Mouse (Mus musculus): ENCODE data around the gene Ccl7. TPM values are rescaled to one million over a fixed set of nuclear protein-coding genes. Genes with fewer than 3 reads are reported as not detected.

Ccl7 gene
- total RNA-seq, 2 experiments from 2014 or later, result 0.45 TPM; not detected in 1

- DNase-seq, result peak; percentile 81 to 91
Measured at GRCm38 (mm10) chr11:82035356-82035755, 10.2 kb upstream of the Ccl7 start, which contains the start of gene Ccl2. Ccl2 (plus strand) TSS chr11:82035571.

DNA sequence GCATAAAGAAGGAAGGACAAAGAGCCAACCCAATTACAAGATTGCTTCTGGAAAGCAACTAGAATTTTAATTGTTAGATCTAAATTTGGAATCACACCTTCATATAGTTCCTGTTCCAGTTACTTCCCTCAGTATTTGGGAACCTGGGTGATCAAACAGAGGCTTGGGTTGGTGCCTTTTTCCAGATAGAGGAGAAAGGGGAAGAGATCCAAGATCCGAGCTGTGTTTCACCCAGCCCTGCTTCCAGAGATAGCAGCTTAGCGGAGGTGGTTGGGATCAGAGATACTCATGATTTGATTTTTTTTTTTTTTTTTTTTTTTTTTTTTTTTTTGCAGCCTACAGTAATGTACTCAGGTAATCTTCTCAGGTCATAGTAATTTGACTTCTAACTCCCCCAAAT lies 9.7 kb upstream of the Ccl7 start:
- DNase-seq, result no peak

GRCm38 (mm10) chr11:82038535-82038934 lies 7.0 kb upstream of the Ccl7 start, which contains the start of gene Gm17268:
Gm17268 (minus strand) TSS chr11:82038562.
- peak in 1 of 2 experiments; percentile 35 for DNase-seq

- DNase-seq, result peak in 1 of 2 experiments; percentile 54
Measured at GRCm38 (mm10) chr11:82039132-82039660, 6.3 kb upstream of the Ccl7 start.

GRCm38 (mm10) chr11:82041671-82042080 lies 3.8 kb upstream of the Ccl7 start:
- DNase-seq, result peak in 1 of 2 experiments; percentile 46

DNA sequence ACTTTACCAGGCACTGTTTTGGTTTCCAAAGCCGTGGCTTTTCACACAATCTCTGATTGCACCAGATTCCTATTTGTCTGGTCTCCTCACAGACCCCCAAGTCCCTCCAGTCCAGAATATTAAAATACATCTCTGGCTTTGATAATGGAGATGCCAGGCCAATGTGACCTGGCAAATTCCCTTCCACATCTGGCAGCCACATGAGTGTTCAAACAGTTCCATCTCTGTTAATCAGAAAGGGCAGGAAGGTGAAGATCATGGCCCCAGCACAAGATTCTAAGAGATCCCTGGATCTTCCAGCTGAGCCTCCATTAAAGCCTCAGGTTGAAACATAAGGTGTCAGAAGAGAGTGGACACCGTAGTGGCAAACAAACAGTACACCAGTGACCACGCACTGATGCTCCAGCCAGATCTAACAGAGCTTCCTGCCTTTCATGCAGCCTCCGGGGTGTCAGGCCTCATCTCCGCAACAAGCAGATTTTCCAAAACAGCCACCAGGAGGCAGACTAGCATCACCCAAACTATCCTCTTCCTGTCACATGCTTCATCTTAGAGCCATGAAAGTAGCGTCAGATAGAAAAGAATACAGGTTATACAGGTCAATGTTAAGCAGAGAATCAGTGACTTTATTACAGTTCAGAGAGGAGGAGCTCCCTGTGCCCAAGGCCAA lies 2.4 kb downstream of the Ccl7 start:
- DNase-seq, result peak; percentile 72 to 74

DNA sequence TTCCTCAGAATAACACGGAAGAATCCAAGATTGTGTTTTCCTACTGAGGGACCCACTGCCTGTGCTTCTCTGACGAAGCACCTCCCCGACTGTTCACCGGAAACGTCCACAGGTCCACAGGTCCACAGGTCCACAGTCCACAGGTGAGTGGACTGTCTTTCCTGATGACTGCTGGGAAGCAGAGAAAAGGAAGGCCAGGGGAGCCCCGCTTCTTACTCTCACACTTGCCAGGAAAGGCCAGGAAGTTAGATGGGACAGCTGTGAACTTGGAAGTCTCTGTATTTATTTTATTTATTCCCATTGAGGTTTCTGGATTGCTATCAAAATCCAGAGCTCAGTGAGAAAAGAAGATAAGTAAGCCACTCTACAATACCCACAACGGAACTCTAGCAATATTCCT lies 8.3 kb downstream of the Ccl7 start:
- DNase-seq, result no peak

DNA sequence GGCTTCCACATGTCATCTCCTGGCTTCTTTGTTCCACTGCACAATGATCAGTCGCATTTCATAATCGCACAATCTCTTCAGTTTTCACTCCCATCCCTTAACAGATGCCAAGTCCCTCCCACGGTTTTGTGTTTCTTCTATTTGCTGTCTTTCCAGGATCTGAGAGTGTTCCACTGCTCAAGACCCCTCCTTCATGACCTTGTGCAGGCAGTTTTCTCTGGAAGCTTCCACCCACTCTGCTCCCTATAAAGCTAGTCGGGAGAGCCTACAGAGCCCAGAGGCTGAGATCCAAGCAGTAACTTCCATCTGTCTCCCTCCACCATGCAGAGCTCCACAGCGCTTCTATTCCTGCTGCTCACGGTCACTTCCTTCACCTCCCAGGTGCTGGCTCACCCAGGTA lies 12.1 kb downstream of the Ccl7 start, which contains the start of gene Ccl11:
Gene Ccl11 (plus strand): TSS at position 178 of the 400 bp plus-strand sequence.
- no peak for DNase-seq

- peak in 1 of 2 experiments; percentile 65 for DNase-seq
Measured at GRCm38 (mm10) chr11:82062226-82062625, 16.7 kb downstream of the Ccl7 start.

DNA sequence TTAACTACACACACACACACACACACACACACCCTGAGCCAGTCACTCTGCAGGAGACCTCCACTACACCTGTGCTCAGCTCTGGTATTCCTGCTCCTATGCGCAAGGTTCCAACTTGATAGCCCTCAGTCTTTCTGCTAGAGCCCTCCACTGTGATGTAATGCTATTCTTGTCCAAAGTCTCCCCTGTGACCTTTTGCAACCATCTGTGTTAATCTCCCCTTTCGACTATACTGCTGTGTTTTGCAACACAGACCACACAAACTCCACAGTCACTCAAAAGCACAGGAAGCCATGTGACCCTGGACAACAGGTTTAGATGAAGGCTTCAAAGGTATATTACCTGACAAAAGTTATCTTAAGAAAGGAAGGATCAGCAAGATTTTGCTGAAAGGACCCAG lies 17.9 kb downstream of the Ccl7 start:
- DNase-seq, result no peak

DNA sequence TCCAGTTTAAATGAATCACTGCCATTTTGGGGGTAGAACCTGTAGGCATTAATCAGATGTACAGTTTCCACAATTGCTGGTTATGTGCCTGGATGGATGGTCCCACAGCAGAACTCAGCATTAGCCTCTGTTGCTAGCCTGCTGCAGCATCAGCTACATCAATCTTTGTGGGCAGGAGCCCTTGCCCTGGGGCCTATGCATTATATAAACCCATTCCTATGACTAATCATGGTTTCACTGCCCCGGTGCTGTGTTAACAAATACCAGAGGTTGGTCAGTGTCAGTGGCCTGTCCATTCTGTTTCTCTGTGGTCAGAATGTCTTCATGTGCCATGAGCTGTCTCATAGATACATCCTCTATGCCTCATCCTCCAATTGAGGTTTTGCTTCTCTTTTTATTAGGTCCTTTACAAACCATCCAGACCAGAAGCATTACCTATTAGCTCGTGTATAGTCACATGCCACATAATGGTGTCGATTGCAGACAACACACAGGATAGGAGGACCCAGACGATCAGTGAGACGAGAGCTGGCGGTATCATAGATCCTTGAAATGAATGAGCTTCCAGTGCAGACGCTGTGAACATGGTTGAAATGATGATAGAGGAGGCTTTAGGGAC lies 21.6 kb downstream of the Ccl7 start:
- no peak for DNase-seq

DNA sequence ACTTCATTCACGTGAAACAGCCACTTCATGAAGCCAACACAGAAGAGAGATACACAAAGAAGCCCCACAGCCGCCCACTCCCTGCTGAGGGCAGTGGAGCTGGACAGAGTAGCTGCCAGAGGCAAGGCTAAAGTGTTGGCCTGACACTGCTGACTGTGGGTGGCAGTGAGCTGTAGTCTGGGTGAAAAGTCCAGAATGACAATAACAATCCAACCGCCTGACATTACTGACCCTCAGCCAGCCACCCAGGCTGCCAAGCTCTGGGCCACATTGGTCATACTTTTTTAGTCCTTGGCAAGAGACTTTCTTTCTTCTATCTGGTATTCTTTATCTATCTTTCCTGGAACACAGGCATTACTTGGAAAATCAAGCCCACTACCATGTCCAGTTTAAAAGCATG lies 25.6 kb downstream of the Ccl7 start:
- DNase-seq, result peak in 1 of 2 experiments; percentile 33

DNA sequence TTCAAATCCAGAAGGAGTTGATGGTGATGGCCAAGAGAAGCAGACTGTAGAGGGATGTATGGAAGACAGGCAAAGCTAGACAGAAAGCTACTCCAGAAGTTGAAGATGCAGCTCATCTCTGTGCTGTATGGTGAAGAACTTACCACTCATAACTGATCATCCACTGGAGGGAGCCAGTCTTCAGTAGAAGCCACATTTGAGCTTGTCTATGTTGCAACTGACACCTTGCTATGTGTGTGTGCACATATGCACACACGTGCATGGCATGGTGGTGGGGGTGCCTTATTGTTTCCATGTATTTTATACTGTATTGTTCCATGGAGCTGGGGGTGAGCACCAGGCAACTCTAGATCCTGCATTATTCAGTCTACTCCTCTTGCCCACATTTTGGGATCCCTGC lies 26.9 kb downstream of the Ccl7 start:
- DNase-seq, result peak in 1 of 2 experiments; percentile 19

- peak in 1 of 2 experiments; percentile 33 for DNase-seq
Measured at GRCm38 (mm10) chr11:82072984-82073383, 27.5 kb downstream of the Ccl7 start.

- DNase-seq, result no peak
Measured at GRCm38 (mm10) chr11:82073686-82074085, 28.2 kb downstream of the Ccl7 start.

DNA sequence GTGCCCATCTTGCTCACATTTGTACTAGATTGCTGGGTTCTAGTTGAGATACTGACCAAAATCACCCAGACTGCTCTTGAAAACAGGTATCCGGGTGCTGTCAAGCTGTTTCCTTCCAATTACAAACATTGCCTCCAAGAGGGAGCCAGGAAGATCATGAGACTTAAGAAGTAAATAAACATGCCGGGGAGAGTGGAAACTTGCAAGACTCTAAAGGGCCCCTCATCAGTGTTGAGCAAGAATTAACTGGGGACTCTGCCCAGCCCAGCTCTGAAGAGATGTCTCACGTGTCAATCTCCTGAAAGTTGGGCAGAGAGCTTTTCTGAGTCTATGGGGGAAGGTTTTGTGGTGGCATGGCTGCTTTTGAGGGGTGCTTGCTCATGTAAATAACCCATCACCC lies 31.5 kb downstream of the Ccl7 start:
- no peak for DNase-seq

GRCm38 (mm10) chr11:82078136-82078730 lies 32.7 kb downstream of the Ccl7 start:
- no peak for DNase-seq

GRCm38 (mm10) chr11:82080865-82081264 lies 35.4 kb downstream of the Ccl7 start:
- DNase-seq, result peak in 1 of 2 experiments; percentile 59

GRCm38 (mm10) chr11:82084360-82084759 lies 38.8 kb downstream of the Ccl7 start:
- DNase-seq, result no peak

Data from heart, adult 18-20 months (tissue).